Mouse (Mus musculus) intestine, embryonic 16.5 days (tissue): ENCODE results near the gene Pcnx. TPM values are rescaled to one million over a fixed set of nuclear protein-coding genes. Genes with fewer than 3 reads are reported as not detected.

Source experiments
- ATAC-seq: fragments of 200-750 bp; cut with Nextera tagmentation; 2 replicates; pipeline ENCODE4 v1.8.0; 2017; ENCODE audit warnings: moderate TSS enrichment, moderate library complexity
- H3K27ac ChIP-seq: fragments of 300-500 bp; sonication (generic); 2 replicates; pipeline ENCODE4 v1.5.1; 2014; ENCODE audit warnings: mild to moderate bottlenecking, low read length
- H3K27me3 ChIP-seq: fragments of 300-500 bp; sonication (generic); replicated peaks from 2 replicates; pipeline ENCODE4 v1.6.1; 2014; ENCODE audit warnings: low read length, control low read depth, mixed read lengths; ENCODE audit not compliant: control insufficient read depth, insufficient read depth
- H3K36me3 ChIP-seq: fragments of 300-500 bp; sonication (generic); 2 replicates; pipeline ENCODE4 v1.6.1; 2014; ENCODE audit warnings: low read length, control low read depth; ENCODE audit not compliant: control insufficient read depth, insufficient read depth
- H3K4me1 ChIP-seq: fragments of 300-500 bp; sonication (generic); 2 replicates; pipeline ENCODE4 v1.6.1; 2014; ENCODE audit warnings: low read length, control low read depth, mixed read lengths; ENCODE audit not compliant: control insufficient read depth, insufficient read depth
- H3K4me2 ChIP-seq: fragments of 300-500 bp; sonication (generic); 2 replicates; pipeline ENCODE4 v1.6.1; 2014; ENCODE audit warnings: low read depth, low read length, control low read depth
- H3K4me3 ChIP-seq: fragments of 300-500 bp; sonication (generic); 2 replicates; pipeline ENCODE4 v1.5.1; 2014; ENCODE audit warnings: mild to moderate bottlenecking, low read length
- H3K9ac ChIP-seq: fragments of 300-500 bp; sonication (generic); 2 replicates; pipeline ENCODE4 v1.6.1; 2014; ENCODE audit warnings: low read depth, low read length
- H3K9me3 ChIP-seq: fragments of 300-500 bp; sonication (generic); 2 replicates; pipeline ENCODE4 v1.6.1; 2016; ENCODE audit warnings: low read length, control low read depth; ENCODE audit not compliant: control insufficient read depth
- WGBS: fragments of 180-500 bp; shearing (Covaris S2); extraction: QIAGEN DNeasy Blood & Tissue Kit; methylation state at CpG from one replicate; pipeline ENCODE4 v1.1.7; 2014; 5-methylcytosine and 5-hydroxymethylcytosine counted together
- polyA plus RNA-seq: library from polyadenylated mRNA; unstranded; fragments of >200 nt; fragmentation: Nextera tagmentation; extraction: Ambion mirVana; gene quantifications from 2 replicates; pipeline ENCODE4 v1.2.1, GENCODE M21; 2015

Gene Pcnx
- 6.3 and 10.3 TPM in 2 replicates for polyA plus RNA-seq

DNA sequence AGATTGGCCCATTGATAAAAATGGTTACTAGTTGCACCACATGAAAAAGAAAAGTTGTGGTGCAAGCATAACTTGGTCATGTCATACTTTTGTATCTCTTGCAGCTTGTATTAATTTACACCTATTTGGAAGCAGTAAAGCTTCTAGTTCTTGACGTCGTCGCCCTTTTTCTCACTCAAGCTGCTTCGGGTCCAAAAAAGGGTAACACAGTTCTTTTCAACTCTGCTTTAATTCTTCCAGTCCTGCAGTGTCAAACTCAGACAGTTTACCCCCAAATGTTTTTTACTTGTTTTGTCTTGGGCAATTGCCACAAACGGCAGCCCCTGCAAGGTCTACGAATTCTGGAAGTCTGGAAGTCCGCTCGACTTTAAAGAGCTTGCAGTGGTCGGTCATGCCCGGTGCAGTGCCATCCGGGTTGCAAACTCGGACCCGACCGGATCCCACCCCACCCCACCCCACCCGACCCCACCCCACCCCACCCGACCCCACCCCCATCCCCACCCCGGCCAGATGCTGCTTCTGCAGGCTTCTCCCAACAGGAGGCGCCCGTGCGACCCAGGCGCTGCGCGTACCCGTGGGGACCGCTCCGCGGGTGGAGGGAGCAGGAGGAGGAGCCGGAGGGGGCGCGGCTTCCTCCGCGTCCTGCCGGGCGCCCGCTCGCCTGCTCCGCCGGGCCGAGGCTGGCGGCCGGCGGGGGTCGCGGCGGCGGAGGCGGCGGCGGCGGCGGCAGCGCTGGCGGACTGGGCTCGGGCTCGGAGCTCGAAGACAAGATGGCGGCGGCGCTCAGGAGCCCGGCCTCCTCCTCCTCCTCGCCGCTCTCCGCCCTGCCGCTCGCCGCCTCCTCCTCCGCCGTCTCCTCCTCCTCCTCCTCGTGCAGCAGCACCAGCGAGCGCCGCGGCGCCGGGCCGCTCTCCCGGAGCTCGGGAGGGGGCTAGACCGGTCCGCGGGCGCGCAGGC, at the start of gene Pcnx:
Gene Pcnx (plus strand): TSS at position 673 of the 957 bp plus-strand sequence.
- Histone ChIP-seq H3K9ac (peak within 1 kb of the TSS; percentile 96), H3K4me1 (peaks cover 44% of the 10 kb centered on the region), H3K27ac (peak within 1 kb of the TSS; percentile 92), H3K27me3 (no peaks in the 10 kb centered on the region), H3K36me3 (no peaks in the 10 kb centered on the region), H3K9me3 (no peaks in the 10 kb centered on the region), H3K4me2 (peak within 1 kb of the TSS; percentile 71), H3K4me3 (peak within 1 kb of the TSS; percentile 82)
- ATAC-seq: peak; percentile 77
- 3% methylated on average over 47 of the region's 83 CpGs for WGBS

DNA sequence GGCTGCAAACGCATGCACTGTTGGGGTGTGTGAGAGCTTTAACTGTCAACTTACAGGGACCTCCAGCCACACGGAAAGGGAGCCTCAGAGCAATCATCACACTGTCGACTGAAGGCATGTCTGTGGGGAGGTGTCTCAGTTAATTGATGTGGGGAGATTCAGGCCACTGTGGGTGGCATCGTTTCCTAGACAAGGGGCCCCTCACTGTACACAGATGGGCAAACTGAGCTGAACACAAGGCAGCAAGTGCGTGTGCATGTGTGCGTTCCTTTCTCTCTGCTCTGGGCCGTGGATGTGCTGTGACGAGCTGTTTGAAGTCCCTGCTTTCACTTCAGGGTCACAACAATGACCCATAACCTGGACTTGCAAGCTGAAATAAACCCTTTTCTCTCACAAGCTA, 49.4 kb upstream of the Pcnx start:
- no peaks in the 10 kb centered on the region for H3K36me3 ChIP-seq
- WGBS: 40% methylated on average over 8 of the region's 8 CpGs
- H3K27me3 ChIP-seq: no peaks in the 10 kb centered on the region
- H3K27ac ChIP-seq: no peak overlapping the region
- peaks cover 5% of the 10 kb centered on the region; the same call in 1 of the 2 replicates for H3K4me1 ChIP-seq
- H3K4me2 ChIP-seq: no peak overlapping the region
- no peak overlapping the region for H3K9ac ChIP-seq
- H3K9me3 ChIP-seq: no peaks in the 10 kb centered on the region
- no peak overlapping the region for H3K4me3 ChIP-seq
- no peak for ATAC-seq

DNA sequence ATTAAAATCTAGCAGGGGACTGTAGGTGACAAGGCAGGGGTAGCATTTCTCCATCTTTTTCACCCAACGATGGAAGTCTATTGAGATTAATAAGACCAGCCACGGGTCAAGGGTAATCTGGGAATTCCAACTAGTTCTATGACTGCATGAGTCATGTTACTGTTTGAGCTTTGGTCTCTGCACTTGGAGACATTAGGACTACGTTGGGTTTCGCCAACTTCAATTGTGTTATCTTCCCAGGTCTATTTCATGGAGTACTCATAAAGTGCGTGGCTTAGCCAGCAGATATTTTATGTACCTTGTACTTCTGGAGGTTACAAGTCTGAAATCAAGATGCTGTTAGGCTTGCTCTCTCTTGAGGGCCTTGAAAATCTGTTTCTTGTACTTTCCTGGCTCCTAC, 45.1 kb upstream of the Pcnx start:
- H3K4me1 ChIP-seq: no peaks in the 10 kb centered on the region
- no peak overlapping the region for H3K9ac ChIP-seq
- H3K27me3 ChIP-seq: no peaks in the 10 kb centered on the region
- peak; percentile 51 for ATAC-seq
- WGBS: 76% methylated on average over 5 of the region's 5 CpGs
- H3K27ac ChIP-seq: no peak overlapping the region
- H3K4me2 ChIP-seq: no peak overlapping the region
- H3K9me3 ChIP-seq: no peaks in the 10 kb centered on the region
- H3K4me3 ChIP-seq: no peak overlapping the region
- H3K36me3 ChIP-seq: no peaks in the 10 kb centered on the region

DNA sequence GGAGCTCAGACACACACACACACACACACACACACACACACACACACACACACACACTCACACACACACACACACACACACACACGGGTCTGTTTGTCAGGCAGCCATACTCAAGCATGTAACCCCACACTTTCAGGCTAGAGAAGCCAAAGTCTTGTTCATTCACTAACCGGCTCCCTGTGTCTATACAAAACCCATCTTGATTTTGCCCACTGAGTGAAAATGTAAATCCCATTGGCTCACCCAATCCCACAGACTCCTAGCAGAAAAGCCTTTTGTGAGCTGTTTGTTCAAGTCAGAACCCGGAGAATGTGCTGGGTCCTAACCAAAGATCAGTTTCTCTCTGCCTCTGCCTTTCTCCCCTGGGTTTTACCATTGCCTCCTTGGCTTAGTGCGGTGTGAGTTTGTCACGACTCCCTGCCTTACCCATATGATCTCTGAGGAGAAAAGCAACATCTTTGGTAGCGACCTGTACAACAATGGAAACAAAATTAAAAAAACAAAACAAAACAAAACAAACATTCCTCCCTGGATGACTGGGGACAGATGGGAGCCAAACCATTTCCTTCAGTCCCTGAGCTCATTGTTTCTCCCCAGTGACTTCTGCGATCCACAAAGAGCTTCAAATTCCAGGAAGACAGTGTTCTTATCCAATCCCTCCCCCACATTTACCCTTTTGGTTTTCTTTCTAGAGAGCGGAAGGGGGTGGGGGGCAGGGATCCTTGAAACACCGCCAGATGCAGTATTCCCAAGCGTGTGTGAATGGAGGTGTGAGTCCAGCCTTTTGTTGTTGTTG, 43.3 kb upstream of the Pcnx start:
- peak; percentile 48; the same call in 1 of the 2 replicates for ATAC-seq
- H3K4me1 ChIP-seq: no peaks in the 10 kb centered on the region
- peak overlapping the region; percentile 11; the same call in 1 of the 2 replicates for H3K4me2 ChIP-seq
- H3K4me3 ChIP-seq: peak overlapping the region; percentile 4; the same call in 1 of the 2 replicates
- no peak overlapping the region for H3K27ac ChIP-seq
- H3K9me3 ChIP-seq: no peaks in the 10 kb centered on the region
- 24% methylated on average over 10 of the region's 10 CpGs for WGBS
- H3K36me3 ChIP-seq: no peaks in the 10 kb centered on the region
- H3K27me3 ChIP-seq: no peaks in the 10 kb centered on the region
- no peak overlapping the region for H3K9ac ChIP-seq

DNA sequence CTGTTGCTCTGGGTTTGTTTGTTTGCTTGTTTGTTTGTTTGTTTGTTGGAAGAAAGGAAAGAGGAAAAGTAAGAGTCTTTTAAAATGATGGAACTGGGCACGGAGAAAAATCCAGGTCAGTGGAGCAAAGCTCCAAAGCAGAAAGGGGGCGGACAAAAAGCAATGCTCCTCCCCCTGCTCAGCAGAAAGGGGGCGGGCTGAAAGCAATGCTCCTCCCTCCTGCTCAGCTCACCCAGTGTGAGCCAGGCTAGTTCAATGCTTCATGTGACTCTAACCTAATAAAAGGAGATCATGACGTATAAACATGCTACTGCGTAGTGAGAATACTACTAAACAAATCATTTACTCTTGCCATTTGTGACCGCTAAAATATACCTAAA, 42.7 kb upstream of the Pcnx start:
- Histone ChIP-seq H3K4me3 (peak overlapping the region; percentile 4; the same call in 1 of the 2 replicates), H3K4me2 (peak overlapping the region; percentile 11; the same call in 1 of the 2 replicates), H3K27me3 (no peaks in the 10 kb centered on the region), H3K9me3 (no peaks in the 10 kb centered on the region), H3K27ac (no peak overlapping the region), H3K4me1 (no peaks in the 10 kb centered on the region), H3K9ac (no peak overlapping the region), H3K36me3 (no peaks in the 10 kb centered on the region)
- ATAC-seq: 0 out of 2 replicates have a peak, but pooled peaks have one; percentile 59
- WGBS: 42% methylated on average over 6 of the region's 6 CpGs

DNA sequence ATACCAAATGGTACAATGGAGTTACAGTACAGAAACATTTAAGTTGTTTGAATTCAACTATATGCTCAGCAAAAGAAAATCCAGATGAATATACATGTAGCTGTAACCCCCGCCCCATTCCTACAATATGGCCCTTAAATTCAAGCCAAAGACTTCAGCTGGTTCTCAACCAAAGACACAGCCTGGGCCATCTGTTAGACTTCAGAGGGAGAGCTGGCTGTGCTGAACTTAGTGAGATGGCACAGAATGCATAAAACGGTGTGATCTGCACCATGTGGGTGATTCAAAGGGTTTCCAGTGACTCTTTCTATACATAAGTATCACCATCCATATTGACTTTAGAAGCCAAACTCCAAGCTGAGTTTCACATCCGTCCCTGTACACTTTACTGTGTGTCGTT, 39.1 kb upstream of the Pcnx start:
- Histone ChIP-seq H3K36me3 (no peaks in the 10 kb centered on the region), H3K4me1 (no peaks in the 10 kb centered on the region), H3K9ac (no peak overlapping the region), H3K27ac (no peak overlapping the region), H3K4me2 (no peak overlapping the region), H3K4me3 (no peak overlapping the region), H3K27me3 (no peaks in the 10 kb centered on the region), H3K9me3 (no peaks in the 10 kb centered on the region)
- WGBS: 85% methylated on average over 4 of the region's 4 CpGs
- ATAC-seq: no peak

DNA sequence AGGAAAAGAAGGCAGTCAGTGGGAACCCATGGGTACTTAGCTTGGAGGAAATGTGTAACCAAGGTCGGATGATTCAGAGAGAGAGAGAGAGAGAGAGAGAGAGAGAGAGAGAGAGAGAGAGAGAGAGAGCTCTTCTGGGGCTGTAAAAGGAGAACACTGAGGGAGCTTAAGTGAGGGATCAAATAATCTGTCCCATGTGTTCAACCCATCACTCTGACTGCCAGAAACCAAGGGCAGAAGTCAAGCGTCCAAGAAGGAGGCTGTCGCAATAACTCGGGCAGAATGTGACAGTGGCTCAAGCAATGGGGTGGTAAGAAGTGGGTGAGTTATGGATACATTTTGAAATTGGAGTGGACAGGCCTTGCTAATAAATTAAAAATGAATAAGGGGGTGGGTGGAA, 37.6 kb upstream of the Pcnx start:
- Histone ChIP-seq H3K4me3 (no peak overlapping the region), H3K9ac (no peak overlapping the region), H3K36me3 (no peaks in the 10 kb centered on the region), H3K9me3 (no peaks in the 10 kb centered on the region), H3K27ac (no peak overlapping the region), H3K4me2 (no peak overlapping the region), H3K27me3 (no peaks in the 10 kb centered on the region), H3K4me1 (no peaks in the 10 kb centered on the region)
- WGBS: 76% methylated on average over 4 of the region's 4 CpGs
- ATAC-seq: no peak

DNA sequence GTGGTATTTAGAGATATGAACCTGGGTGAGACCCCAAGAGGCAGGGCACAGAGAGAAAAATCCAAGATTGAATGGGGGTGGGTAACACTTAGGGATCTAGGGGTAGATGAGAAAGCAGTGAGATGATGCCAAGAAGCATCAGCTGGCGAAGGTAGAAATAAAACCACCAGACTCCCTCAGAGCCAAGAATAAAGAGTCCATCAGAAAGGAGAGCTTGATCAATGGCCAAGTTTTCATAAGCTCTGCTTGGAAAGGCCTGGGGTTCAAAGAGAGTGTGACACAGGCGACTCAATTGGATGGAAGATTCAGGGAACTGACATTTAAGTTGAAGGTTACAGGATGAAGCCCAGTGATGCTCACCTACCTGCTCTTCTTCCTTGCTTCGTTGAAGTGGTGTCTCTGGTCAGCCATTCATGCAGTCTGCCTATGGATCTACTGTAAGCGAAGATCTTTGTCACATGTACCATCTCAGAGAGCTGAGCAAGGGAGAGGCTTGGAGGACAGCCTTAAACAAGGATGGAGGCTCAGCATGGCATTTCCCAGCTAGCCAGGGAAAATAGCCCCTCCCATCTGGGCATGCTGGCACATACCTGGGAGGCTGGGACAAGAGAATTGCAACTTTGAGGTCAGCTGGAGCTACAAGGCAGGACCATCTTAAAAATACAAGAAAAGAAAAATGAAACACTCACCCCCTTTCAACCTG, 36.9 kb upstream of the Pcnx start:
- Histone ChIP-seq H3K27ac (no peak overlapping the region), H3K9ac (no peak overlapping the region), H3K27me3 (no peaks in the 10 kb centered on the region), H3K36me3 (no peaks in the 10 kb centered on the region), H3K4me2 (no peak overlapping the region), H3K9me3 (no peaks in the 10 kb centered on the region), H3K4me3 (no peak overlapping the region), H3K4me1 (no peaks in the 10 kb centered on the region)
- no peak for ATAC-seq
- WGBS: 89% methylated on average over 4 of the region's 4 CpGs

DNA sequence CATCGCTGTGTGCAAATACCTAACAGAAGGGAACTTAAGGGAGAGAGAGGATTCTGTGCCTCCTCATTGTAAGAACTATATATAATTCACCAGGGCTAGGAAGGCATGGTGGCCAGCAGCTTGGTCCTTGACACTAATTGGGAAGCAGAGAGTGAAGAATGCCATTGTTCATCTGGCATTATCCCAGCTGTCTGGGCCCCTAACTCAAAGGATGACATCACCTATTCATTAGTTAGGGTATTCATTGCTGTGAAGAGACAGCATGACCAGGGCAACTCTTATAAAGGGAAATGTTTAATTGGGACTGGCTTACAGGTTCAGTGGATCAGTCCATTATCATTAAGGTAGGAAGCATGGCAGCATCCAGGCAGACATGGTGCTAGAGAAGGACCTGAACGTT, 31.5 kb upstream of the Pcnx start:
- Histone ChIP-seq H3K4me1 (no peaks in the 10 kb centered on the region), H3K27ac (no peak overlapping the region), H3K27me3 (no peaks in the 10 kb centered on the region), H3K9ac (no peak overlapping the region), H3K9me3 (no peaks in the 10 kb centered on the region), H3K4me2 (no peak overlapping the region), H3K4me3 (no peak overlapping the region), H3K36me3 (no peaks in the 10 kb centered on the region)
- WGBS: 81% methylated on average over 2 of the region's 2 CpGs
- ATAC-seq: no peak
